Mouse (Mus musculus): ENCODE measurements around the gene Zfp365. TPM values are rescaled to one million over a fixed set of nuclear protein-coding genes. Genes with fewer than 3 reads are reported as not detected.

Zfp365 gene
- polyA plus RNA-seq, 1 experiment from 2014 or later, result 0.48 TPM

GRCm38 (mm10) chr10:67901179-67901578, 11.3 kb downstream of the Zfp365 start:
- Histone ChIP-seq H3K36me3 (no peaks in the 10 kb centered on the region), H3K27ac (no peak overlapping the region), H3K9ac (no peak overlapping the region), H3K4me1 (replicated peaks) (no peaks in the 10 kb centered on the region), H3K27me3 (no peaks in the 10 kb centered on the region), H3K4me3 (no peak overlapping the region), H3K9me3 (replicated peaks) (no peaks in the 10 kb centered on the region), H3K4me2 (no peak overlapping the region)
- no peak for ATAC-seq (replicated peaks; ENCODE audit: insufficient number of reproducible peaks, insufficient read depth, low FRiP score, low read depth)
- 40% methylated on average over 5 of the region's 5 CpGs for WGBS

DNA sequence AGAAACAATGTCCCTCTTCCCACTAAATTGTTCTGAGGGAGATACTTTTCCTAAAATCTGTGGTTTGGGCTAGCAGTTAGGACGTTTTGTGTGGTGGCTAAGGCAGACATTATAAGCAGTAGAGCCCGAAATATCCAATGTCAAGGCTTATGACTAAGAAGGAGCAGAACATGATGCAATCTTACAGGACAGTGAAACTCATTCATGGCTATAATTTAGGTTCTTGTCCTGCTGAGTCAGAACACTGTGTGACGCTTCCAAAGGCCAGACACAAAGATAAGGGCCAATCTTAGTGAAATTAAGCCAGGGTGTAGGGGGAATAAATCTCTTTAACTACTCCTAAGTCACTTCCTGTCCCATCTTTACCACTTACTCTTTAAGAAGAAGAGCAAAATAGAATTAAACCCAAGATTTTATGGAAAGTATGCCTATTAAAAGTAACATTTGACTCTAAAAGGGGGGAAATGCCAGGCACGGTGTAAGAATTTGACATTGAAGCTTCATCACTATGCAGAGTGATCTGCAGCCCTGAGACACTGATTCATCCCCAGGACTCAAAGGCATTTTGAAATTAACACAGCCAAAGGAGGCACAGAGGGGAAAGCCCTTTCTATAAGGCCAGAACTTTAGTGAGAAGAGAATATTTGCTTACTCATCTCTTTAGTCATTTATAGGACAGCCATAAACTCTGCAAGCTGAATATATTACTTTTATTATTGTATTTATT, 13.3 kb downstream of the Zfp365 start:
- Histone ChIP-seq H3K4me2 (no peak overlapping the region), H3K9me3 (replicated peaks) (no peaks in the 10 kb centered on the region), H3K9ac (no peak overlapping the region), H3K4me3 (no peak overlapping the region), H3K27ac (no peak overlapping the region), H3K27me3 (no peaks in the 10 kb centered on the region; the same call in 1 of the 2 replicates), H3K4me1 (replicated peaks) (no peaks in the 10 kb centered on the region), H3K36me3 (no peaks in the 10 kb centered on the region)
- ATAC-seq (replicated peaks; ENCODE audit: insufficient number of reproducible peaks, insufficient read depth, low FRiP score, low read depth), result no peak
- 63% methylated on average over 4 of the region's 4 CpGs for WGBS

DNA sequence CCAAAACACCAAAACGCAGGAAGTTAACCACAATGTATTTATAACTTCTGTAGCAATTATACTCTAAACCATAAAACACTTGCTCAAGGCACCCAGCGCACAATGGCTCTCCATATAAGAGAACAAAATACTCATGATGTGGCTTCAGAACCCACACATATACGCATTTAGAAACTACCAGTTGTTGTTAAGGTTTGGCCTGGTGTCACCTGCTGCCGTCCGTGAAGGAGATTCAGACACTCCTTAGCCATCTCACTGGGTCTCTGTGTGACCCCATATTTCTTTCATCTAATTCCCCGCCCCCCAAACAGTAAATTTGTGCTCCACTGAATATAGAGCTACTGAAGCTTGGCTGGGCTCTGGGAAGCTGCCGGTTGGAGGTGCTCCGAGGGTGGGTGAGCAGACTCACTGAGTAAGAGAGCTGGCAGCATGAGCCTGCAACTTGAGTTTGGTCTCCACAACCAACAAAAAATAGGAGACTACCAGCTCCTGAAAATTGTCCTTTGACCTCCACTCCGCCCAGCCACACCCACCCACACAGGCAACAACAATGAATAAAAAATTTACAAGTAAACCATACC, 14.0 kb downstream of the Zfp365 start:
- Histone ChIP-seq H3K4me2 (no peak overlapping the region), H3K4me1 (replicated peaks) (no peaks in the 10 kb centered on the region), H3K4me3 (no peak overlapping the region), H3K9ac (no peak overlapping the region), H3K27me3 (no peaks in the 10 kb centered on the region; the same call in 1 of the 2 replicates), H3K36me3 (no peaks in the 10 kb centered on the region), H3K9me3 (replicated peaks) (no peaks in the 10 kb centered on the region), H3K27ac (no peak overlapping the region)
- no peak for ATAC-seq (replicated peaks; ENCODE audit: insufficient number of reproducible peaks, insufficient read depth, low FRiP score, low read depth)
- 91% methylated on average over 9 of the region's 9 CpGs for WGBS

GRCm38 (mm10) chr10:67897281-67897680, 15.2 kb downstream of the Zfp365 start:
- no peak overlapping the region for H3K4me3 ChIP-seq
- no peak overlapping the region for H3K27ac ChIP-seq
- 75% methylated on average over 6 of the region's 6 CpGs for WGBS
- ATAC-seq (replicated peaks; ENCODE audit: insufficient number of reproducible peaks, insufficient read depth, low FRiP score, low read depth), result no peak
- H3K4me1 ChIP-seq (replicated peaks), result no peaks in the 10 kb centered on the region
- no peaks in the 10 kb centered on the region for H3K9me3 ChIP-seq (replicated peaks)
- no peak overlapping the region for H3K9ac ChIP-seq
- H3K4me2 ChIP-seq, result no peak overlapping the region
- H3K27me3 ChIP-seq, result no peaks in the 10 kb centered on the region; the same call in 1 of the 2 replicates
- no peaks in the 10 kb centered on the region for H3K36me3 ChIP-seq

- Histone ChIP-seq H3K4me2 (no peak overlapping the region), H3K4me3 (no peak overlapping the region), H3K9me3 (replicated peaks) (no peaks in the 10 kb centered on the region), H3K9ac (no peak overlapping the region), H3K27me3 (no peaks in the 10 kb centered on the region; the same call in 1 of the 2 replicates), H3K27ac (no peak overlapping the region), H3K36me3 (no peaks in the 10 kb centered on the region), H3K4me1 (replicated peaks) (no peaks in the 10 kb centered on the region)
- ATAC-seq (replicated peaks; ENCODE audit: insufficient number of reproducible peaks, insufficient read depth, low FRiP score, low read depth), result no peak
- WGBS, result 81% methylated on average over 7 of the region's 7 CpGs
These were observed 17.8 kb downstream of the Zfp365 start for GRCm38 (mm10) chr10:67894683-67895082.

DNA sequence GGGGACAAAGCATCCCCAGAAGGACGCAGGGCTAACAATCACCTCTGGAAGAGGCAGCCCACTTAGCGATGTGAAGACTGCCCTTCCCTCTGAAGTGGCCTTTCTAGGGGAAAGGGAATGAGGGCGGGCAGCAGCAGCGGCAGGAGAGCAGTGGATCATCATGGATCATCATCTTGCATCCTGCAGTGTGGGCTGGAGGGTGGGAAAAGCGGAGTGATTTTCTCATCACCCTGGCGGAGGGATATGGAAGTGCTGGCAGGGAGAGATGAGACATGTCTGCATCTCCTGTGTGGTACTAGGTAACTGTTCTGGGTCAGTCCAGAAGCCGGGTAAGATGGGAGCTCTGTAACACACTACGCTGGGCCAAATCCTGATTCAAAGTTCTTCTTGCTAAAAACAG, 18.4 kb downstream of the Zfp365 start:
- no peak overlapping the region for H3K4me3 ChIP-seq
- no peaks in the 10 kb centered on the region; the same call in 1 of the 2 replicates for H3K27me3 ChIP-seq
- H3K9me3 ChIP-seq (replicated peaks), result no peaks in the 10 kb centered on the region
- WGBS, result 64% methylated on average over 8 of the region's 8 CpGs
- H3K9ac ChIP-seq, result no peak overlapping the region
- no peaks in the 10 kb centered on the region for H3K4me1 ChIP-seq (replicated peaks)
- no peak overlapping the region for H3K27ac ChIP-seq
- H3K36me3 ChIP-seq, result no peaks in the 10 kb centered on the region
- ATAC-seq (replicated peaks; ENCODE audit: insufficient number of reproducible peaks, insufficient read depth, low FRiP score, low read depth), result no peak
- H3K4me2 ChIP-seq, result no peak overlapping the region

- no peaks in the 10 kb centered on the region for H3K9me3 ChIP-seq (replicated peaks)
- H3K4me1 ChIP-seq (replicated peaks), result no peaks in the 10 kb centered on the region
- H3K27ac ChIP-seq, result no peak overlapping the region
- no peak for ATAC-seq (replicated peaks; ENCODE audit: insufficient number of reproducible peaks, insufficient read depth, low FRiP score, low read depth)
- H3K9ac ChIP-seq, result no peak overlapping the region
- no peaks in the 10 kb centered on the region; the same call in 1 of the 2 replicates for H3K27me3 ChIP-seq
- H3K4me2 ChIP-seq, result no peak overlapping the region
- H3K4me3 ChIP-seq, result no peak overlapping the region
- WGBS, result 74% methylated on average over 10 of the region's 10 CpGs
- H3K36me3 ChIP-seq, result no peaks in the 10 kb centered on the region
These were observed 19.2 kb downstream of the Zfp365 start for GRCm38 (mm10) chr10:67893226-67893625.

GRCm38 (mm10) chr10:67891126-67891525, 21.3 kb downstream of the Zfp365 start:
- Histone ChIP-seq H3K4me1 (replicated peaks) (no peaks in the 10 kb centered on the region), H3K36me3 (no peaks in the 10 kb centered on the region), H3K9ac (no peak overlapping the region), H3K9me3 (replicated peaks) (no peaks in the 10 kb centered on the region), H3K27me3 (no peaks in the 10 kb centered on the region; the same call in 1 of the 2 replicates), H3K4me2 (no peak overlapping the region), H3K4me3 (no peak overlapping the region), H3K27ac (no peak overlapping the region)
- no peak for ATAC-seq (replicated peaks; ENCODE audit: insufficient number of reproducible peaks, insufficient read depth, low FRiP score, low read depth)
- WGBS, result 76% methylated on average over 6 of the region's 6 CpGs

DNA sequence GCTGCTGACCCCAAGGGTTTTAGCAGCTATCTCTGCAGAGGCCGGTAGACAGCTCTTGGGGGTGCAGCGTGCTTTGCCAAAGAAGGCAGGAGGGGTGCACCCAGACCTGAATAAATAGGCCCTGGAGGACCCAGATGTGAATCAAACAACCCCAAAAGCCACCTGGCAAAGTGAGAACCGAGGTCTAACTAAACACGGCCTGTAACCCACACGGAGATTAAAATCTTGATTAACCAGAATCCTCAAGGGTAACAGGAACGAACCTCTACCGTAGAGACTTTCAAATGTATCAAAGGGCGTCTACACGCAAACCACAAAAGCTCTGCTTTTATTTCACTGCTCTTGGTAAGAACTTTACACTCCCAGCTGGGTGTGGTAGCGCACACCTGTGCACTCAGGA, 24.5 kb downstream of the Zfp365 start:
- 85% methylated on average over 10 of the region's 10 CpGs for WGBS

DNA sequence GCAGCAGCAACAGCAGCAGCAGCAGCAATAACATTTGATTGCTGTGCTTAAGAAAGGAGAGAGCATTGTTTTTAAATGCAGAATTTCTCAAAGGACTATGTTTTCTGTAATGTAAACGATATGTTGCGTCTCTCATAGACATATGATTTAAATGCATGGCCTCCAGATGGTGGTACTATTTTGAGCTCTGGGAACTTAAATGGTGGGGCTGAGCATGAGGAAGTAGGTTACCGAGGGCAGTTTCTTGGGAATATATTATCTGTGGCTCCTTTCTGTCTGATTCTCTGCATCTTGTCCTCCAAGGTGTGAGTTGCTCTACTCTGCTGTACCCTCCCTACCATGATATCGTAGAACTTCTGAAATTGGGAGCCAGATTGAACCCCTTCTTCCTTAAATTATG, 31.8 kb downstream of the Zfp365 start:
- Histone ChIP-seq H3K4me2 (no peak overlapping the region), H3K4me3 (no peak overlapping the region), H3K9ac (no peak overlapping the region), H3K36me3 (no peaks in the 10 kb centered on the region), H3K27ac (no peak overlapping the region), H3K9me3 (replicated peaks) (no peaks in the 10 kb centered on the region), H3K4me1 (replicated peaks) (no peaks in the 10 kb centered on the region), H3K27me3 (no peaks in the 10 kb centered on the region)
- ATAC-seq (replicated peaks; ENCODE audit: insufficient number of reproducible peaks, insufficient read depth, low FRiP score, low read depth), result no peak
- WGBS, result 79% methylated on average over 4 of the region's 4 CpGs

More for the DNA sequence above, 24.5 kb downstream of the Zfp365 start:
- no peak overlapping the region for H3K4me2 ChIP-seq
- no peaks in the 10 kb centered on the region for H3K27me3 ChIP-seq
- no peaks in the 10 kb centered on the region for H3K4me1 ChIP-seq (replicated peaks)
- no peak for ATAC-seq (replicated peaks; ENCODE audit: insufficient number of reproducible peaks, insufficient read depth, low FRiP score, low read depth)
- H3K27ac ChIP-seq, result no peak overlapping the region
- H3K9ac ChIP-seq, result no peak overlapping the region
- no peak overlapping the region for H3K4me3 ChIP-seq
- no peaks in the 10 kb centered on the region for H3K36me3 ChIP-seq
- no peaks in the 10 kb centered on the region for H3K9me3 ChIP-seq (replicated peaks)

GRCm38 (mm10) chr10:67871811-67872210, 40.7 kb downstream of the Zfp365 start:
- Histone ChIP-seq H3K4me2 (no peak overlapping the region), H3K9me3 (replicated peaks) (no peaks in the 10 kb centered on the region), H3K36me3 (no peaks in the 10 kb centered on the region), H3K27ac (no peak overlapping the region), H3K4me1 (replicated peaks) (no peaks in the 10 kb centered on the region), H3K4me3 (no peak overlapping the region), H3K27me3 (no peaks in the 10 kb centered on the region), H3K9ac (no peak overlapping the region)
- no peak for ATAC-seq (replicated peaks; ENCODE audit: insufficient number of reproducible peaks, insufficient read depth, low FRiP score, low read depth)
- WGBS, result 7% methylated on average over 2 of the region's 2 CpGs

- WGBS, result 78% methylated on average over 3 of the region's 3 CpGs
- no peak for ATAC-seq (replicated peaks; ENCODE audit: insufficient number of reproducible peaks, insufficient read depth, low FRiP score, low read depth)
- Histone ChIP-seq H3K9ac (no peak overlapping the region), H3K27me3 (no peaks in the 10 kb centered on the region), H3K4me1 (replicated peaks) (no peaks in the 10 kb centered on the region), H3K4me2 (no peak overlapping the region), H3K4me3 (no peak overlapping the region), H3K27ac (no peak overlapping the region), H3K36me3 (no peaks in the 10 kb centered on the region), H3K9me3 (replicated peaks) (no peaks in the 10 kb centered on the region)
These were observed 44.2 kb downstream of the Zfp365 start for GRCm38 (mm10) chr10:67868234-67868633.

Measured in heart, embryonic 15.5 days (tissue).